Mouse (Mus musculus): ENCODE measurements around the gene Eif4g3. TPM values are rescaled to one million over a fixed set of nuclear protein-coding genes. Genes with fewer than 3 reads are reported as not detected.

Eif4g3 gene
- polyA plus RNA-seq, 1 experiment from 2014 or later: 56.9 TPM

DNA sequence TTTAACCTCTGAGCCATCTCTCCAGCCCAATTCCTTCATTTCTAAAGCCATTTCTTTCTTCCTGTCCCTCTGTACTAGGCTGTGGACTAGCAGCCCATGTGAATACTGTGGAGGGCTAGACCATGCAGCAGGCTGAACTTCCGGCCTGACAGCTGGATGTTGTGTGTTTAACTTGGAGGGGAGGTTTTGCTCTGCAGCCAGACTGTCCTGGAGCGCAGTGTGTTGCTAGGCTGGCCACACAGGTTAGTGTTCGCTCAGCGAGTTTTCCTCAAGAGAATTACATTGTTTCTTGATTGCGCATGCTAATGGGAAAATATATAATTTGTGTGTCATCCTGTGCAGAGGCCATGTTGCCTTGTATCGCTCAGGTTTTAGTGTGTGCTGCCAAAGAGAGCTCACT is 15.8 kb downstream of the Eif4g3 start:
- Histone ChIP-seq H3K27me3 (ENCODE audit: control insufficient read depth, insufficient read depth, low read length) (no peaks in the 10 kb centered on the region), H3K4me1 (replicated peaks; ENCODE audit: control insufficient read depth, insufficient read depth, low read length) (no peaks in the 10 kb centered on the region), H3K36me3 (ENCODE audit: control insufficient read depth, insufficient read depth, low read length) (peaks cover 11% of the 10 kb centered on the region; the same call in 1 of the 2 replicates), H3K27ac (ENCODE audit: low read depth, low read length) (no peak overlapping the region), H3K4me3 (ENCODE audit: low read depth, low read length) (no peak overlapping the region), H3K4me2 (replicated peaks; ENCODE audit: low read depth, low read length) (no peak overlapping the region), H3K9ac (ENCODE audit: low read depth, low read length) (no peak overlapping the region), H3K9me3 (ENCODE audit: control insufficient read depth, low read length) (no peaks in the 10 kb centered on the region)
- no peak for ATAC-seq (ENCODE audit: low FRiP score)
- DNase-seq (ENCODE audit: low spot score): no peak
- WGBS: 96% methylated on average over 6 of the region's 6 CpGs

DNA sequence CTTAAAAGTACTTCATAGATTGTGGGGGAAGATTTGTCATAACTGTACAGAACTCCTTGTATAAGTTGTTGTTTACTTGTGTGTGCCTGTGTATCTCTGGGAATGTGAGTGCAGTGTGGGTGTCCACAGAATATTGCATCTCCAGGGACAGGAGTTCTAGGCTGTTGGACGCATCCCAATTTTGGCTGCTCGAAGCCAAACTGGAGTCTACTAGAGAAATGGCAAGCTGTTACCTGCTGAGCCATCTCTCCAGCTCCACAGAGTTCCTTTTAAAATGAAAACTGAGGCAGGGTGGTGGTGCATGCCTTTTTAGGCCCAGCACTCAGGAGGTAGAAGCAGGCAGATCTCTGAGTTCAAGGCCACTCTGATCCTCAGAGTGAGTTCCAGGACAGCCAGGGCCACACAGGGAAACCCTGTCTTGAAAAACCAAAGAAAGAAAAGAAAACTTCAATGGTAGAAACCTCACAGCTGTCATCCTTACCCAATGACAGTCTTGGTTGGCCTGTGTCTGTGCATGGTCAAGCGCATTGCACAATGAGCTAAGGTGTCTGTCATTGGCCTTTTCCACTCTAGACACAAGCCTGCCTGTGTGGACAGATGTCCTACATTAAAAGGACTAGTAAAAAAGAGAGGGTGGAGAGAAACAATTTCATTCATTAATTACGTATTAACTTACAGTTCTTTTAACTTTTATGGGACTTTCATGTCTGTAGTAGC is 17.1 kb downstream of the Eif4g3 start:
- H3K9me3 ChIP-seq (ENCODE audit: control insufficient read depth, low read length): no peaks in the 10 kb centered on the region
- H3K27me3 ChIP-seq (ENCODE audit: control insufficient read depth, insufficient read depth, low read length): no peaks in the 10 kb centered on the region
- no peak overlapping the region for H3K27ac ChIP-seq (ENCODE audit: low read depth, low read length)
- H3K9ac ChIP-seq (ENCODE audit: low read depth, low read length): no peak overlapping the region
- H3K4me3 ChIP-seq (ENCODE audit: low read depth, low read length): no peak overlapping the region
- H3K36me3 ChIP-seq (ENCODE audit: control insufficient read depth, insufficient read depth, low read length): peaks cover 18% of the 10 kb centered on the region; the same call in 1 of the 2 replicates
- no peaks in the 10 kb centered on the region for H3K4me1 ChIP-seq (replicated peaks; ENCODE audit: control insufficient read depth, insufficient read depth, low read length)
- no peak for DNase-seq (ENCODE audit: low spot score)
- ATAC-seq (ENCODE audit: low FRiP score): no peak
- 99% methylated on average over 4 of the region's 4 CpGs for WGBS
- H3K4me2 ChIP-seq (replicated peaks; ENCODE audit: low read depth, low read length): no peak overlapping the region

DNA sequence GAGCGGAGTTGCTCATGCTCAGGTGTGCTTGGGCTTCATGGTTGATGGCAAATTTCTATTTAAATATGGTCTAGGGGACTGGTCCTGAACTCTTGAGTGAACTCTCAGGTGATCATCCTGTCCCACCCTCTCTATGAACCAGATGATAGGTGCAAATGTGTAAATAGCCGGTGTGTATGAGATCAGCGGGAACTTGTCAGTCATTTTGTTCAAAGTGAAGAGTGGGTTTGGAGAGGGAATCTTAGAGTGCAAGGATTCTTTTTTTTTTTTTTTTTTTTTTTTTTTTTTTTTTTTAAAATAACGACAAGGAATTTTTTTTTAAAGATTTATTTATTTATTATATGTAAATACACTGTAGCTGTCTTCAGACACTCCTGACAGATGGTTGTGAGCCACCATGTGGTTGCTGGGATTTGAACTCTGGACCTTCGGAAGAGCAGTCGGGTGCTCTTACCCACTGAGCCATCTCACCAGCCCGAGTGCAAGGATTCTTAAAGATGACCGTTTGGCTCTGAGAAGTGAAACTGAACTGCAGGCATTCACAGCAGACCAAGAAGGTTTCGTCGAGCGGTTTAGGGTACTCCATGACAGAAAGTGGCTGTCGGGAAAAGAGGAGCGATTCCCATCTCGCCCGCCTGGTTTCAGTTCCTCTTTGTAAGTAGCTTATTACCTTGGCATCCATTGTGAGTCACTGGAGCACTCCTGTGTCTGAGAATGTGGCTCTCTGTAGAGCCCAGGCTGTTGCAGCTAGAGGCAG is 21.1 kb downstream of the Eif4g3 start:
- H3K27me3 ChIP-seq (ENCODE audit: control insufficient read depth, insufficient read depth, low read length): no peaks in the 10 kb centered on the region

DNA sequence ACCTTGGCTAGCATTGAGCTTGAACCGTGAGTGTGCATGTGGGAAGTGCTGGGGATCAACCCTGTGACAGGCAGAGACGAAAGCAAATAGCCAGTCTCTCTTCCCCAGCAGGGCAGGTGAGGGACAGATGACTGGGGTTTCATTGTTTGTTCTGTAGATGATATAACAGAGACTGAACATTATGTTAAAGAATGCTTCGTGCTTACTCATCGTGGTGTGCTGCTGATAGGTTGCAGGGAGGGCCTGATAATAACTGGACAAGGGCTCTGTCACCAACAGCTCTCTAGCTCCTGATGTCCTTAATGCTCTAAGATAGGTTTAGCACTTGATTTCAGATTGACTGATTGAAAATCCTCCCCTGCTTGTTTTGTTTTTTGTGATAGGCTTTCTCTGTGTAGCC is 23.1 kb downstream of the Eif4g3 start:
- no peaks in the 10 kb centered on the region for H3K27me3 ChIP-seq (ENCODE audit: control insufficient read depth, insufficient read depth, low read length)
- no peak overlapping the region for H3K4me2 ChIP-seq (replicated peaks; ENCODE audit: low read depth, low read length)
- WGBS: 90% methylated on average over 4 of the region's 4 CpGs
- H3K27ac ChIP-seq (ENCODE audit: low read depth, low read length): no peak overlapping the region
- DNase-seq (ENCODE audit: low spot score): no peak
- no peak overlapping the region for H3K4me3 ChIP-seq (ENCODE audit: low read depth, low read length)
- no peak for ATAC-seq (ENCODE audit: low FRiP score)
- peaks cover 16% of the 10 kb centered on the region; the same call in 1 of the 2 replicates for H3K36me3 ChIP-seq (ENCODE audit: control insufficient read depth, insufficient read depth, low read length)
- H3K4me1 ChIP-seq (replicated peaks; ENCODE audit: control insufficient read depth, insufficient read depth, low read length): no peaks in the 10 kb centered on the region; the same call in 1 of the 2 replicates
- no peaks in the 10 kb centered on the region for H3K9me3 ChIP-seq (ENCODE audit: control insufficient read depth, low read length)
- no peak overlapping the region for H3K9ac ChIP-seq (ENCODE audit: low read depth, low read length)

More for the DNA sequence above, 21.1 kb downstream of the Eif4g3 start:
- H3K4me1 ChIP-seq (replicated peaks; ENCODE audit: control insufficient read depth, insufficient read depth, low read length): no peaks in the 10 kb centered on the region; the same call in 1 of the 2 replicates
- no peak for DNase-seq (ENCODE audit: low spot score)
- ATAC-seq (ENCODE audit: low FRiP score): no peak
- H3K4me2 ChIP-seq (replicated peaks; ENCODE audit: low read depth, low read length): no peak overlapping the region
- H3K36me3 ChIP-seq (ENCODE audit: control insufficient read depth, insufficient read depth, low read length): peaks cover 19% of the 10 kb centered on the region; the same call in 1 of the 2 replicates
- H3K4me3 ChIP-seq (ENCODE audit: low read depth, low read length): no peak overlapping the region
- no peak overlapping the region for H3K9ac ChIP-seq (ENCODE audit: low read depth, low read length)
- H3K27ac ChIP-seq (ENCODE audit: low read depth, low read length): no peak overlapping the region
- H3K9me3 ChIP-seq (ENCODE audit: control insufficient read depth, low read length): no peaks in the 10 kb centered on the region
- WGBS: 96% methylated on average over 15 of the region's 15 CpGs

DNA sequence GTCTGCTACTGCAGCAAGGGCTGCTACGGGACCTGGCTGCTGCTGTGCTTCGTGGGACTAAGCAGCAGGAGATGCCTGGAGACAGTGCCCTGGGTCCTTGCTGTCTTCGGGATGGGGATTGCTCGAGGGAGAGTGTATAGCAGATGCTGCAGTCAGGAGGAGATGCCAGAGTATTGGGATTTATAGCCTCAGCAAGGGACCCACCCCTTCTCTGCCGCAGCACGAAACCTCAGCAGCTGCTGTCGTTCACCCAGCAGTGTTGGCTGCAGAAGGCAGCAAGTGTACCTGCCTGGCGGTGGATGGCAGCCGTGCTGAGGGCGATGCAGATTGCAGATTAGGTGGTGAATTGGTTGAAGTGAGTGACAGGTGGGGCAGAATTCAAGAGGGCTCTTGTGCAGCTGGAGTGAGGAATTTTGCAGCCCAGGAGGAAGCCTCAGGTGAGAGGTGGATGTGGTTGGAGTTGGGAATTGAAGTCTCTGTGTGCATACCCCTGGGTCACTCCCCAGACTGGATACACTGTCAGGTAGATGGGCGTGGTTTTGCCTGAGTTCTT is 24.3 kb downstream of the Eif4g3 start:
- DNase-seq (ENCODE audit: low spot score) (no peak), ATAC-seq (ENCODE audit: low FRiP score) (no peak)
- no peak overlapping the region for H3K4me2 ChIP-seq (replicated peaks; ENCODE audit: low read depth, low read length)
- H3K27me3 ChIP-seq (ENCODE audit: control insufficient read depth, insufficient read depth, low read length): no peaks in the 10 kb centered on the region
- H3K9ac ChIP-seq (ENCODE audit: low read depth, low read length): no peak overlapping the region
- 89% methylated on average over 11 of the region's 11 CpGs for WGBS
- H3K9me3 ChIP-seq (ENCODE audit: control insufficient read depth, low read length): no peaks in the 10 kb centered on the region
- peak overlapping the region; percentile 1 for H3K27ac ChIP-seq (ENCODE audit: low read depth, low read length)
- H3K4me1 ChIP-seq (replicated peaks; ENCODE audit: control insufficient read depth, insufficient read depth, low read length): no peaks in the 10 kb centered on the region; the same call in 1 of the 2 replicates
- peaks cover 16% of the 10 kb centered on the region; the same call in 1 of the 2 replicates for H3K36me3 ChIP-seq (ENCODE audit: control insufficient read depth, insufficient read depth, low read length)
- H3K4me3 ChIP-seq (ENCODE audit: low read depth, low read length): no peak overlapping the region

DNA sequence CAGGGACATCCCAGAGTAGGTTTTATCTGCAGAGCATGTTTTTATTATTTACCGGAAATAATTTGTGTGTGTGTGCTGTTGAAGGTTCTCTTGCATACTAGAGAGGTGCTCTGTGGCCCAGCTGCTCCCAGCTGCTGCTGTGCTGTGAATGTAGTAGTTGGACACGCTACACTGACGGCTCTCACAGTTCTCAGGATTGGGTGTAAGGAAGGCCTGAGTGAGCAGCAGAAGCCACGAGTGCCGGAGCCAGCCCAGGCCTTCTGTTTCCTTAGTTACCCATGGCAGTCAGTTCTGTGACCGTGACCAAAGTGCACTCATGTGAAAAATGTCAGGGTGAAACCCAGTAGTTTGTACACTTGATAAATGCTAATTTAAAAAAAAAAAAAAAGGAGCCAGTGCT is 25.2 kb downstream of the Eif4g3 start:
- 0 out of 2 replicates have a peak overlapping the region, but pooled peaks have one; percentile 1 for H3K27ac ChIP-seq (ENCODE audit: low read depth, low read length)
- no peaks in the 10 kb centered on the region for H3K27me3 ChIP-seq (ENCODE audit: control insufficient read depth, insufficient read depth, low read length)
- H3K9ac ChIP-seq (ENCODE audit: low read depth, low read length): no peak overlapping the region
- 66% methylated on average over 6 of the region's 6 CpGs for WGBS
- H3K9me3 ChIP-seq (ENCODE audit: control insufficient read depth, low read length): no peaks in the 10 kb centered on the region
- no peak overlapping the region for H3K4me3 ChIP-seq (ENCODE audit: low read depth, low read length)
- H3K36me3 ChIP-seq (ENCODE audit: control insufficient read depth, insufficient read depth, low read length): peaks cover 16% of the 10 kb centered on the region; the same call in 1 of the 2 replicates
- no peak overlapping the region for H3K4me2 ChIP-seq (replicated peaks; ENCODE audit: low read depth, low read length)
- DNase-seq (ENCODE audit: low spot score): peak; percentile 26
- ATAC-seq (ENCODE audit: low FRiP score): peak; percentile 61; the same call in 1 of the 2 replicates
- H3K4me1 ChIP-seq (replicated peaks; ENCODE audit: control insufficient read depth, insufficient read depth, low read length): no peaks in the 10 kb centered on the region; the same call in 1 of the 2 replicates

DNA sequence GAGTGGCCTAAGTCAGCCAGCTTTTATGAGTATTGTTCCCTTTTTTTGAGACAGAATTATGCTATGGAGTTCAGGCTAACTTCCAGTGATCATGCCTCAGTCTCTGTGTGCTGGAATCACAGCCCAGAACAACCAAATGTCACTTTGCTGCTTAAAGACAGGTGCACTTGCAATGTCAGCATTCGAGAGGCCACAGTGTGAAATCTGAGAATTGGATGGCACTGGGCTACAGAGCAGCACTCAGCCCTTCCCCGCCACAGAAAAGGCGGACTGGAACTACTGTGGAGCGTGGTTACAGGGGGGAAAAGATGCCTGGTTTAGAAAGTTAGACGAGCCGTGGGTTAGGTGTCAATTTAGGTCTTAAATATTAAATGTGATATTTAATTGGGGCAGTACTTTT is 27.4 kb downstream of the Eif4g3 start:
- DNase-seq (ENCODE audit: low spot score): no peak
- no peaks in the 10 kb centered on the region for H3K9me3 ChIP-seq (ENCODE audit: control insufficient read depth, low read length)
- H3K27ac ChIP-seq (ENCODE audit: low read depth, low read length): no peak overlapping the region
- H3K36me3 ChIP-seq (ENCODE audit: control insufficient read depth, insufficient read depth, low read length): peaks cover 4% of the 10 kb centered on the region; the same call in 1 of the 2 replicates
- 81% methylated on average over 6 of the region's 6 CpGs for WGBS
- ATAC-seq (ENCODE audit: low FRiP score): no peak
- no peaks in the 10 kb centered on the region; the same call in 1 of the 2 replicates for H3K4me1 ChIP-seq (replicated peaks; ENCODE audit: control insufficient read depth, insufficient read depth, low read length)
- no peaks in the 10 kb centered on the region for H3K27me3 ChIP-seq (ENCODE audit: control insufficient read depth, insufficient read depth, low read length)
- H3K4me3 ChIP-seq (ENCODE audit: low read depth, low read length): no peak overlapping the region
- no peak overlapping the region for H3K9ac ChIP-seq (ENCODE audit: low read depth, low read length)
- H3K4me2 ChIP-seq (replicated peaks; ENCODE audit: low read depth, low read length): no peak overlapping the region

DNA sequence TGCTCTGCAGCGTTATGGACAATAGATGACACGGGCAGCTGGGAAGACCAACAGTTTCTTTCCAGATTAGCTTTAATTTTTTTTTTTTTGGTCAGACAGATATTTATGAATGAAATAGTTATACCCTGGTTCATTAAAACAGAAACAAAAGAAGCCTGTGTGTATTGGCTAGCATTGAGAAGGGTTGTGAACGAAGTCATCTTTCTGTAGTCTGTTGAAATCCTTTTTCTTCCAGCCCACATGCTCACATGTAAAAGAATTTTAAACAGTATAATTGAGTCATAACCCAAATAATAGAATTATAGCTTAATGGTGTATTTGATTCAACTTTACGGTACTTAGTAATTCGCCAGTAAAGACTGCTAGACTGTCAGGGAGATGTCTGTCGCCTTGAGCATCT is 28.8 kb downstream of the Eif4g3 start:
- H3K4me1 ChIP-seq (replicated peaks; ENCODE audit: control insufficient read depth, insufficient read depth, low read length): no peaks in the 10 kb centered on the region; the same call in 1 of the 2 replicates
- DNase-seq (ENCODE audit: low spot score) (no peak), ATAC-seq (ENCODE audit: low FRiP score) (no peak)
- 87% methylated on average over 6 of the region's 6 CpGs for WGBS
- no peak overlapping the region for H3K4me3 ChIP-seq (ENCODE audit: low read depth, low read length)
- peaks cover 4% of the 10 kb centered on the region; the same call in 1 of the 2 replicates for H3K36me3 ChIP-seq (ENCODE audit: control insufficient read depth, insufficient read depth, low read length)
- no peaks in the 10 kb centered on the region for H3K27me3 ChIP-seq (ENCODE audit: control insufficient read depth, insufficient read depth, low read length)
- H3K9me3 ChIP-seq (ENCODE audit: control insufficient read depth, low read length): no peaks in the 10 kb centered on the region
- no peak overlapping the region for H3K27ac ChIP-seq (ENCODE audit: low read depth, low read length)
- no peak overlapping the region for H3K9ac ChIP-seq (ENCODE audit: low read depth, low read length)
- H3K4me2 ChIP-seq (replicated peaks; ENCODE audit: low read depth, low read length): no peak overlapping the region

Measured in hindbrain, embryonic 11.5 days (tissue).